Mouse (Mus musculus) gastrocnemius, postnatal 10 days (tissue): Measurements from ENCODE around the gene Snx4. TPM values are rescaled to one million over a fixed set of nuclear protein-coding genes. Genes with fewer than 3 reads are reported as not detected.

Experiments used
- DNase-seq: peaks from one replicate; pipeline ENCODE4 v3.0.0; 2021; ENCODE audit warnings: mixed read lengths
- total RNA-seq, 2 experiments: library from RNA; stranded (reverse); gene quantifications; 2 replicates each; pipeline ENCODE4 v1.2.3; 2021

The Snx4 gene
- total RNA-seq, 2 experiments from 2014 or later, result 31.4 to 37.7 TPM

DNA sequence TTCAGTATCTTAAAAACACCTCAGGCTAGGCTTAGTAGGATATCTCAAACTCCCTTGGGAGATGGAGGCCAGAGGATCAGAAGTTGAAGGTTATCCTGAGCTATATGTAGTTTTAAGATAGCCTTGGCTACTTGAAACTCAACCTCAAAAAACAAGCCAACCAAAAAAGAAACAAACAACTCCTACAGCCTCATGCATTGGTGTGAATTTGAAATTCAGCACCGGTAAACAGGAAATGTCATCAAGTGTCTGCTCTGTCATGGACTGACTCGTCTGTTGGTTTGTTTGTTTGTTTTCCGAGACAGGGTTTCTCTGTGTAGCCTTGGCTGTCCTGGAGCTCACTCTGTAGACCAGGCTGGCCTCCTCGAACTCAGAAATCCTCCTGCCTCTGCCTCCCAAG, 20.6 kb downstream of the Snx4 start:
- no peak for DNase-seq

GRCm38 (mm10) chr16:33283079-33283478, 31.8 kb downstream of the Snx4 start:
- DNase-seq, result no peak

- no peak for DNase-seq
Measured at GRCm38 (mm10) chr16:33288536-33288935, 37.3 kb downstream of the Snx4 start.

DNA sequence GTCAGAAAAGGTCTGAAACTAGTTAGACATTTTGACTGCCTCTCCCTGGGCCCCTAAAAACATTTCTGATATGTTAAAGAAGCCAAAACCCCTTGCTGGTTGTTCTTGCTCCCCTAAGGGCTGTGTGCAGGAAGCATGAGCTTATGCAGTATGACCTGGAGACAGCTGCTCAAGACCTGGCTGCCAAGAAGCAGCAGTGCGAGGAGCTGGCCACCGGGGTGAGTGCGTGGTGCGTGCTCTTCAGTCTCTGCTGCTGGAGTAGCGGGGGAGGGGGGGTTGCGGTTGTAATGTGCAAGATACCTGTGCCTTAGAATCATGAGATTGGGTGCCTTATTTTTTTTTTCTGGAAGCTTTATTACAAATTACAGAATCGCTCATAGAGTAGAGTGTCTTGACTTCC, 38.7 kb downstream of the Snx4 start:
- DNase-seq, result peak; percentile 14

- DNase-seq, result no peak
Measured at GRCm38 (mm10) chr16:33292241-33292640, 41.0 kb downstream of the Snx4 start.

DNA sequence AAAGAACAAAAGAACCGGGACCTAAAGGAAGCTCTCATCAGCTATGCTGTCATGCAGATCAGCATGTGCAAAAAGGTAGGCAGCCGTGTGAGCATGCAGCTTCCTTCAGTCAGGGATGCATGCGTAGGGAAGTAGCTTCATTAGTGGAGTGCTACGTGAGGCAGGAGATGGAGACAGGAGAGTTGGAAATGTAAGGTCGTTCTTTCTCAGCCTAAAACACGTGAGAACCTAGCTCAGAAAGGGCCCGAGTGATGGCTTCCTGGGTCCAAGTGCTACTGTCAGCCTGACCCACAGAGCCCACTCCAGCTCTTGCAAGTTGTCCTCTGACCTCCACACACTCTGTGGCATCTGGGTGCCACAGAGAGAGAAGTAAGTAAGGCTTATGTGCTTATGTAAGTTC, 43.4 kb downstream of the Snx4 start:
- DNase-seq, result no peak

DNA sequence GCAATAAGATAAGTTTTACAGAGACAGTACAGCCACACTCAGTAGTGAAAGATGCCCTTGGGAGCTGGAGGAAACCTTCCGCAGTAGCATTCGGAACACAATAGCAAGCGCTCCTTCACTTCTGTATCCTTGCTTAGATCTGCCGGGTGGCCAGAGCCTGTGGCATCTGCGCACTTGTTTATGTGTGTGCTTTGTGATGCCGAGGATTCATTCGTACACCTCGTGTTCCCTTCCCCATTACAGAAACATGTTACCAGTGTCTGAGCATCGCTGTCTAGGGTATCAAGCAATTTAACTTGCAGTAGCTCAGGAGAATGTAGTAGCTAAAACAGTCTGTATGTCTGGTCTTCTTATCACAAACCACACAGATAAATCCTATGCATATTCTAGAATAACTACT, 44.1 kb downstream of the Snx4 start:
- no peak for DNase-seq

GRCm38 (mm10) chr16:33297493-33297892, 46.3 kb downstream of the Snx4 start:
- DNase-seq, result no peak

- peak; percentile 82 for DNase-seq
Measured at GRCm38 (mm10) chr16:33306633-33307070, 55.4 kb downstream of the Snx4 start.

GRCm38 (mm10) chr16:33307761-33308160, 56.5 kb downstream of the Snx4 start:
- DNase-seq, result peak; percentile 31

DNA sequence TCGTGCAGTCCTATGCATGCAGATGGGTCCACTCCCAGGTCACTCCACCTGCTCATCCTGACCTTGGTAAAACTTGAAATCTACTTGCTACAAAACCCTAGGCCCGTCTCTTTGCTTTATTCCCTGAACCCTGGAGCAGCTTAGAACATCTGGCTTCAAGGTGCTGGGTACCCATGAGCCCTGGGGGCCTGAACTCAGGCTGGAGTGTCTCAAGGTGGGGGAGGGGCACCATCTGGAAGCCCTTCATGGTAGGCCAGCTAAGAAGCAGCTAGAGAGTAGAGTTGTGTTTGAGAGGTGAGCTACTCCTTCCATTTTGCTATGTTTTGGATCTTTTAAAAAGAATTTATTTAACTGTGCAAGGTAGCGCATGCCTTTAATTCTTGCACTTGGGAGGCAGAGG, 57.8 kb downstream of the Snx4 start:
- no peak for DNase-seq

DNA sequence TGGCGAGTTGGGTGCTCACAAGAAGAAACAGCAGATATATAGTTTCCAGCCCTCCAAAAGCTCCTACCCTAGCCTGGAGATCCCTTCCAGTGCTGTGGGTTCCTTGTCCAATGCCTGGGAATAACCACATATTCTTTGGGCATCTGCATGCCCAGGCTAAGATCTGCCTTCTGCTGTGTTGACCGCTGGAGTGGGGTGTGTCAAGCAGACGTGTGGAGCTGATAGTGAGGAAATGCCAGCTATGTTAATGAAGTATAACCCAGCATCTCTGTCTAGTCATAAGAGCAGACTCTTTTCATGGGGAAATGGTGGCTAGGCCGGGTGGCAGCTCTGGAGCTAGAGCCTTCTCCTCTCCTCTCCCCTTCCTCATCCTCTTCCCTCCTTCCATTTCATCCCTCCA, 64.4 kb downstream of the Snx4 start:
- no peak for DNase-seq

GRCm38 (mm10) chr16:33317646-33318045, 66.4 kb downstream of the Snx4 start:
- DNase-seq, result no peak

- DNase-seq, result no peak
Measured at GRCm38 (mm10) chr16:33318059-33318458, 66.8 kb downstream of the Snx4 start.

- DNase-seq, result no peak
Measured at GRCm38 (mm10) chr16:33325704-33326455, 74.6 kb downstream of the Snx4 start.

- no peak for DNase-seq
Measured at GRCm38 (mm10) chr16:33326589-33326988, 75.3 kb downstream of the Snx4 start.

- DNase-seq, result no peak
Measured at GRCm38 (mm10) chr16:33327101-33327500, 75.9 kb downstream of the Snx4 start.

GRCm38 (mm10) chr16:33333015-33333414, 81.8 kb downstream of the Snx4 start:
- no peak for DNase-seq

- DNase-seq, result peak; percentile 64
Measured at GRCm38 (mm10) chr16:33337177-33337576, 85.9 kb downstream of the Snx4 start.

DNA sequence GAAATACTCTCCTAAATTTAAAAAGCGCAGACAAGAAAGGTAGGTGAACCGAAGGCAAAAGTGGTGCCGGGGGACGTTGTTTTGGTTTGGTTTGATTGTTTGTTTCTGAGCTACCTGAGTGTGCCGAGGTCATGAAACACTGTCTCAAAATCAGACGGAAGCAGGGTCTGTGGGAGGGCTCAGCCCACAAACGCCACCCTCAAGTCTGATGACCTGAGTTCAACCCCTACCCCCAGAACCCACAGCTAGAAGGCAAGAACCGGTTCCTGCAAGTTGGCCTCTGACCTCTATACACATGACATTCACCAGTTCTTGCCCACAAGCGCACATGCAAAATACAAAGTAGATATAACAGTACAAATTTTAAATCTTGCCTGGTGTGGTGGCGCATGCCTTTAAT, 86.4 kb downstream of the Snx4 start:
- DNase-seq, result no peak

DNA sequence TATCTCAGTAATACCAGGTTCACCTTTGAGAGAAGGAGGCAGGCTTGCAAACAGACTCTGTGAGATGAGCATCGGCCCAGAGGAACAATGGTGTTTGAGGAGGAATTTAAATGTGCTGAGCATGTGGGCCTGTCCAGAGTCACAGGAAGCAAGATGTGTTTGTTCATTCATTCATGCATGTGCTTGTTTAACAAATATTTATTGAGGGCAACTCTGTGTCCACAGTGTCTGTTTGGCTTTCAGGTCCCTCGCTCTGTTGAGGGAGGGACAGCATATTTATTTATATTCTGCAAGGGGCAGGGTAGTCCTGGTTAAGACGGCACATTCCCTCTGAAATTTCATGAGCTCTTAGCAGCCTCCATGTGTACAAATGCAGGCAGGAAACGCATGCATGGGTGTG, 87.2 kb downstream of the Snx4 start:
- DNase-seq, result no peak

DNA sequence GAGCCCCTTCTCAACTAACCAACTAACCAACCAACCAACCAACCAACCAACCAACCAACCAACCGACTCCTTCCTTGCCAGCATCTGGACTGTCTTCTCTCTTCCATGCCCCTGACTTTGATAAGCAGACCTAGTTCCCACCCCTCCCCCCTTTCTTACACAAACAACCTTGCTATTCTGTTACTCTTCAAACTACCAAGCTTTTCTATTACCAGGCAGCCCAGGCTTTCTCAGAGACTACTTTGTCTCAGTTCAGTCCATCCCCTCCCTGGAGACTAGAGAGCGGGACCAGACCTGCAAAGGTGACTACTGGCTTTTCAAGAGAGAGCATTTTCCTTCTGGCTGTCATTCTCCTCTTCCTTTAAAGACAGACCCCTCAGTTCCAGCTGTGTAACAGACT, 88.2 kb downstream of the Snx4 start:
- DNase-seq, result no peak

DNA sequence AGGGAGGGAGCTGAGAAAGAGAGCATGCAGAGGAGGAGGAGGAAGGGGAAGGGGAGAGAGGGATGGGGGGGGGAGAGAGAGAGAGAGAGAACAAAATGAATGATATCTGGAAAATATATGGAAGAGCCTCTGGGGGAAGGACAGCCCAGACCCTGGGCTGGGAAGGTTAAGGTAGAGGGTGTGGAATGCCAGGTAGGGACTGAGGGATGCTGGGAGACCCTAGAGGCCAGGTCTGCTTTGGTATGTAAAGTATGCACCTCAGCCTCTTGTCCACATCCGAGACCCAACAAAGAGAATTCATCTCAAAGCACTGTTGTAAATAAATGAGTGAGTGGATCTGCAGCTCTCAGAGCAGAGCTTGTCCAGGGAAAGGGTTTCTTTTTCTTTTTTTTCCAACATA, 91.1 kb downstream of the Snx4 start:
- DNase-seq, result no peak

GRCm38 (mm10) chr16:33343106-33343505, 91.9 kb downstream of the Snx4 start:
- no peak for DNase-seq

GRCm38 (mm10) chr16:33343601-33344000, 92.4 kb downstream of the Snx4 start:
- no peak for DNase-seq
